Mouse (Mus musculus) olfactory bulb, adult 2 months (tissue): Measurements from ENCODE around the gene Rab37.

Experiments used
- CTCF ChIP-seq: fragments of 200-500 bp; IDR thresholded peaks from 2 replicates; pipeline ENCODE4 v1.5.1; 2012; ENCODE audit warnings: low read depth, mild to moderate bottlenecking, low read length, moderate library complexity; ENCODE audit not compliant: insufficient read depth
- POLR2A ChIP-seq: fragments of 200-500 bp; IDR thresholded peaks from 2 replicates; pipeline ENCODE4 v1.6.1; 2012; ENCODE audit warnings: mild to moderate bottlenecking, low read depth, low read length, moderate library complexity; ENCODE audit not compliant: insufficient read depth

GRCm38 (mm10) chr11:115129508-115130126 lies 38.4 kb downstream of the Rab37 start:
- TF ChIP-seq POLR2A (no peak), CTCF (no peak)
